Mouse (Mus musculus): ENCODE results near the gene Unc50.
A peak's percentile ranks its signal among the peaks of the same experiment; 100 is the strongest.

Unc50 gene

GRCm38 (mm10) chr1:37448361-37449095 lies 18.6 kb downstream of the Unc50 start:
- DNase-seq (ENCODE audit: low read depth, low spot score) = peak; percentile 37

DNA sequence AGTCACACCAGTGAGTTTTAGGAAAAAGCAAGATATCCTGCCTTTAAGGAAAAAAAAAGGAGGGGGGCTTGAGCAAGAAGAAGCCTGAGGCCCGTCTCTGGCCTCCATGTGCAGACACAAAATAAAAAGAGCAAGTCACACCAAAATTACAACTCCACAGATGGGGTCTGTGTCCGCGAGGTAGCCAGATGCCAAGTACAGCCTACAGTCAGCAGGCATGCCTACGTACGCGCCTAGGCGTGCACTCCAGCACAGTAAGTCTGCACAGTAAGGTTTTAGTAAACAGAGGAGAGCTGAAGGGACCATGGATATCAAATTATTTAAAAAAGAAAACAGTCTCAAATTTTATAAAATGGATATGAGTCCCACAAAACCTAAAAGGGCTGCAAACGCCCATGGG lies 21.3 kb downstream of the Unc50 start:
- no peak for DNase-seq (ENCODE audit: low read depth, low spot score)

- no peak for DNase-seq (ENCODE audit: low read depth, low spot score)
Measured at GRCm38 (mm10) chr1:37457546-37457945, 27.6 kb downstream of the Unc50 start.

- no peak for DNase-seq (ENCODE audit: low read depth, low spot score)
Measured at GRCm38 (mm10) chr1:37464878-37465452, 35.0 kb downstream of the Unc50 start.

DNA sequence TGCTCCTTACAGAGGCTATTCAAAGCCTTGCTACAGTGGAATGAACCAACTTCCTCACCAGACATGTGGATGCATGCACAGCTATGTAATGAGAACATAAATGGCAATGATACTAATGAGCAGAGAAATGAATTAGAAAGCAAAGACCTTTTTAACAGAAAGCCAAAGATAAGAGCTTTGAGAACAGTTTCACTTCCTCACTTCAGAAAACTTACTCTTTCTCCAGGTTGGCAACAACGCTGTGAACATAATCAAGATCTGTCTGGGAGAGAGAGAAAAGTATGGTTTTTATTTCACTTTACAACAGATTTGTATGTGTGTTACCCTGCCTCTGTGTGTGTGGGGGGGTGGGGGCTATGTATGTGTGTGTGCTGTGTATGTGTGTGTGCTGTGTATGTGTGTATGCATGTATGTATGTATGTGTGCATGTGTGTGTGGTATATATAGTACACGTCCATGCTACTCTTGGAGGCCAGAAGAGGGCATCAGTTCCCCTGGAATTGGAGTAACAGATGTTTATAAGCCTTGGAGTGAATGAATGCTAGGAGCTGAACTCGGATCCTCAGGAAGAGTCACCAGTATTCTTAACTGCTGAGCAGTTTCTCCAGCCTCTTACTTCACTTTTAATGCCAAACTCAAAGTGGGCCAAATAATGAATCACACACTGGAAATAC lies 36.5 kb downstream of the Unc50 start:
- no peak for DNase-seq (ENCODE audit: low read depth, low spot score)

GRCm38 (mm10) chr1:37467806-37468205 lies 37.9 kb downstream of the Unc50 start:
- no peak for DNase-seq (ENCODE audit: low read depth, low spot score)

- no peak for DNase-seq (ENCODE audit: low read depth, low spot score)
Measured at GRCm38 (mm10) chr1:37469007-37469406, 39.1 kb downstream of the Unc50 start.

DNA sequence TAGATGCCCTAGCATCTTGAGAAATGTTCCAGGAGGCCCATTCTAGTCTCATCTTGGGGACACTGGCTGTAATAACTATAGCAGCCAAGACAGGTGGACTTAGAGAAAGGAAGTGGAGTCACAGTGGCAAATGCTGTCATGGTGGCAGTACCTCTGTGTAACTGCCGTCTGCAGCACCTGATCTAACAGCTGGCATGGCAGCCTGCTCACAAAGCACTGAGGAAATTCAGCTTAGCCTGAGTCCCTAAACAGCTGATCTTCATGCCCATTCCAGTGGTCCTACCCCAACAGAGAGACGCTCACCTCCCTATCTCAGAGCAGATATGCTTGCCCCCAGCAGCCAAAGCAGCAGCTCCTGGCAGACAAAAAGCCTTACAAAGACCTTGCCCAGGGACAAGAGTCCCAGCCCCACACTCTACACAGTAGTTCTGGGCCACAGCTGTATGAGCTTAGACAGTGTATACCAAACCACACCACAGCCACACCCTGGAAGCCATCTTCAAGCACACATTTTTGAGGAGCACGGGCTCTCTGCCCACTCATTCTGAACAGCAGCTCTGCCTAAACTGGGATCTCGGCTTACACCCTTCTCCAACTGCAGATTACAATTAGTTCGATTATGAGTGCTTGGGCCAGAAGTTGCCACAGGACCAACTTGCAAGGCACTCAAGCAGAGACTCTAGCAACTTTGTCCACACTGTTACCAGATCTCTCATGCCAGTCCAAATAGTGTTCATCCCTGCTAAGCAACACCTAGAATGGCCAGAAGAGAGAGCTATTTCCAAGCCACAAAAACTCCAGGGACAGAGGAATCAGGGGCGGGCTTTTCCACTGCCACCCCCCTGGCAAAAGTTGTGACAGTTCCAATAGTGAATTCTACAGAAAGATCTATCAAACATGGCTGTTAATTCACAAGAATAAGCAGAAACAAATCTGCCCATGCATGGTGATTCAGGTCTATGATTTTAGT lies 41.5 kb downstream of the Unc50 start:
- DNase-seq (ENCODE audit: low read depth, low spot score) = no peak

DNA sequence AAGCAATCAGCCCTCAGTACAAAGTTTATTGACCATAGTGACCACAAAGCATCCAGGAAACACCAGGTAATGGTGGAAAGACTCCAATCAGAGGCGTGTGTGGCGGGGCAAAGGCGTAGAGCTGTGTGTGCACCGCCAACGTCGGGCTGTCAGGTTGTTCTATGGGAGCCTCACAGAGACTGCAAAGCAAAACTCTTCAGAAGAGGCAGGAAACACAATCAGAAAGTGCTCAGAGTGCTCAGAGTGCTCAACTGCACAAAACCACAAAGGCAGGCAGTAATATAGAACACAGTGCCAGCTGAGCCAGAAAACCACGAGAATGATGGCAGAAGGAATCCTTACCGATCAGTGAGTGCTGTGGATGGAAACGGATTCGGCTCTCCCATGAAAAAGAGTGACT lies 43.3 kb downstream of the Unc50 start:
- no peak for DNase-seq (ENCODE audit: low read depth, low spot score)

DNA sequence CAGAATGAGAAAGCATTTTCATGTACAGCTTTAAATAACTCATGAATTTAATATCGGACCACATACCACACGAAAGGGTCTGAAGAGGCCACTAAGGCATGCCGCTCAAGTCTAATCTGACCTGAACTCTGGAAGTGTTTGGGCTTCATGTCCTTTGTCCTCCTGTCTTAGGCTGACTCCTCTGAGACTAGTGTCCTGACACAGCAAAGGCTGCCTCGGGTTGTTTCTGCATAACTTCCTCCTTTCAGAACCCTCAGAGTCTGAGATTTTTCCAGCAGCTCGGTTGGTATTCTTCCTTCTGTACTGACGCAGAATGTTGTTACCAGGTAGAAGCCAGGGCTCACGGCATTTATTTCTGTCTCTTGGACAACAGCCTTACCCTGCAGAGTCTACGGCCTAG lies 44.1 kb downstream of the Unc50 start:
- DNase-seq (ENCODE audit: low read depth, low spot score) = no peak

DNA sequence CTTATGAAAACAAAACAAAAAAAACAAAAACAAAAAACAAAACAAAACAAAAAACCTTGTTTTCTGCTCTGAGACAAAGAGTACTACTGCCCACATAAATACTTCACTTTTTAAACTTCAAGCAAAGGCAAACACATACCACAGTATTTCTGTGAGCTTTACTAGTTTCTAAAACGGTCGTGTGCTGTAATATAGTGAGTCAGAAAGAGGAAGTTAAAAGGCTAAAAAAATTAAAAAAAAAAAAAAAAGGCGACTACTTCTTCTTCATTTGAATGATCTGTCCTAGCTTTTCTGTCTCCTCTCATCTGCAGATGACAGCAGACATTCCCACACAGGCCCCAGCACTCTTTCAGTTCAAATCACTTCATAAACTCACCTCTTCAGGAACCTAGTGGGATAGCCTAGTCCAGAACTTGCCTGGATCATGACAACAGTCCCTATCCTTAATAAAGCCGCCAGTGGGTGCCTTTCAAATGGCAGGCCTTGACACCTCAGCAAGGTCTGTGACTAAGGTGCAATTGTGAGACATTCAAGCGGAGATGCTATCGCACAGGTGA lies 44.8 kb downstream of the Unc50 start:
- DNase-seq (ENCODE audit: low read depth, low spot score) = no peak

- no peak for DNase-seq (ENCODE audit: low read depth, low spot score)
Measured at GRCm38 (mm10) chr1:37475312-37475711, 45.4 kb downstream of the Unc50 start.

DNA sequence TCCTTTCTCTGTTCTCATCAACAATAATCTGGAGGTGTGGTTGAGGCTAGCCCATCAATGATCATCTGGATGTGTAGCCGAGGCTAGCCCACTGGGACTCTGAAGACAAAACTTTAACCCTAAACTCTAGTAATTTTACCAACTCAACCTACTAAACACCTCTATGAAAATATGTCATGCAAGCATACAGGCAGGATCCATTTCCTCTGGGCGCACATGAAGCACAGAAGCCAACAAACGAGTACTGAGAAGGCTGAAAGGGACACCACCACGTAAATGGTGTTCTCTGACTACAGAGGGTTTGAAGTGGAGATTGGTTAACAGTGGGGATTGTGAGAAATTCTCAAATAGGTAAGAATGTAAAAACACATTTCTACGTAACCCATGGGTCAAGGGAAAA lies 47.3 kb downstream of the Unc50 start:
- DNase-seq (ENCODE audit: low read depth, low spot score) = no peak

DNA sequence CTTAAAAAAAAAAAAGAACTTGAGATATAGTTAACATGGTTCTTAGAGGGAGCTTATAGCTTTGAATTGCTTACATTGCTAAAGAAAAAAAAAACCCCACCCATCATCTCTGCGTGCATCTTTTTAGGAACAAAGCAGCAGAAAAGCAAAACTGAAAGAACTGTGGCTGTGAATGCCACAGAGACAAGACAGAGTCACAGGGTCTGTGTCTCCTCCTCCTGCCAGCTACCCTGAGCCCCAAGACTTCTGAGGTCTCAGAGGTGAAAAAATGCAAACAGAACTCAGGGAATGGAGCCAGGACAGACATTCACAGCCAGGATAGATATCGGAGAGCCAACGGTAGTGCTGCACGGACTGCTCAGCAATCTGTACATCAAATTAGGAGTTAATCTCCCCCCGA lies 48.0 kb downstream of the Unc50 start:
- DNase-seq (ENCODE audit: low read depth, low spot score) = no peak

GRCm38 (mm10) chr1:37478416-37478815 lies 48.5 kb downstream of the Unc50 start:
- no peak for DNase-seq (ENCODE audit: low read depth, low spot score)

DNA sequence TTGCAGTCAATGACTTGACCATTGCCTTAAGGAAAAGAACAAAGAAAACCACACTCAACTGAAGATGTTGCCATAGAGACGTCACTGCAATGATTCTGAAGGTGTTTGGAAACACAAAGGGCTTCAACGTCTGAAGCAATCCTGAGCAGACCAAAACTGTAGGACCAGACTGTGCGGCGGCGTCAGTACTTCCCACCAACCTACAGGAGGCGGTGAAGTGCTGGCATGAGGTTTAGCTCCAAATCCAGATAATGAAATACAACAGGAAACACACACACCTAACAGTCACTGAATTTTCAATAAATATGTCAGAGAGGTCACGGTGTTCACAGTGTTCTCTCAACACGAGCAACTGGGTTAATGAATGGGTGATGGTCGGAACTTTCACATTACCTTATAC lies 49.1 kb downstream of the Unc50 start:
- DNase-seq (ENCODE audit: low read depth, low spot score) = no peak

GRCm38 (mm10) chr1:37479759-37480158 lies 49.8 kb downstream of the Unc50 start:
- no peak for DNase-seq (ENCODE audit: low read depth, low spot score)

DNA sequence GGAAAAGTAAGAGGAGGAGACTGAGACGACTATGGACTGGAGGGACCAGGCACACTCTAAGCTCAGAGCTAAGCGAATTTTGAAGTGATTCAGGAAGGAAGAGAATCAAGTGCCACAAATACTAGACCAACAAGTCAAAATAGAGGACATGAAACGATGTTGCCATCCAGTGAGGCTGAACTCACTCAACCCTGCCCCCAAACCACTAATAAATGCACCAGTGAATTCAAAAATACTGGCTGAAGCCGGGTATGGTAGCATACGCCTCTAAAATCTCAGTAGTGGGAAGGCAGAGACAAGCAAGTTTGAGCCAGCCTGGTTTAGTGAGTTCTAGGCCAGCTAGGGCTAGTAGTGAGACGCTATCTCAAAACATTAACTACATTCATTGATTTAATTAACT lies 50.8 kb downstream of the Unc50 start:
- no peak for DNase-seq (ENCODE audit: low read depth, low spot score)

GRCm38 (mm10) chr1:37481331-37481730 lies 51.4 kb downstream of the Unc50 start:
- no peak for DNase-seq (ENCODE audit: low read depth, low spot score)

DNA sequence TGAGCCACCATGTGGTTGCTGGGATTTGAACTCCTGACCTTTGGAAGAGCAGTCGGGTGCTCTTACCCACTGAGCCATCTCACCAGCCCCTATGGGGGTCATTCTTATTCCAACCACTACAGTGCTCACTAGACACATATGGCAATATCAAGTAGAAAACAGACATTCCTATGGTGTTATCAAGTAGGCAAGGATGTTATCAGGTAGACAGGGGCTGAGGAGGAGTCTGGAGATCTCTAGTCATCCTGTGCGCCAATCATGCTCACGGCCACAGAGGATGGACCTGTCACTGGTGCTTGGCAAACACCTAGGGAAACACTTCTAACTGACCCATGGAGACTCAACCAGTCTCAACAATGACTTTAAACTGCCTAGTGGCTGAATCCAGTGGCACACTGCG lies 54.7 kb downstream of the Unc50 start:
- DNase-seq (ENCODE audit: low read depth, low spot score) = no peak

DNA sequence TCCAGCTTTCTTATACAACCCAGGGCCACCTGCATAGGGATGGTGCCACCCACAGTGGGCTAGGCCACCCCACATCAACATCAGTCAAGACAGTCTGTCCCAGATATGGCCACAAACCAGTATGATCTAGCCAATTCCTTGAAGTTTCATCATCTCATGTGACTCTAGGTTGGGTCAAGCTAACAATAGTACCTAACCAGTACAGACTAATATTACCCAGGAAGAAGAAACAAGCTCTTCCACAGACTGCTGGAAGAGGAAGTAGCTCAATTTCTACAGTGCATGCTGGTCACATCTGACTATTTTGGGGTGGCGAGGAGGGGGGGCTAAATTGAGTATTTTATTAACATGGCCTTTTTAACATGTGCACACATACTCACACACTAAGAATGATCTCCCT lies 56.5 kb downstream of the Unc50 start:
- no peak for DNase-seq (ENCODE audit: low read depth, low spot score)

- DNase-seq (ENCODE audit: low read depth, low spot score) = no peak
Measured at GRCm38 (mm10) chr1:37486994-37487393, 57.1 kb downstream of the Unc50 start.
